Mouse (Mus musculus) kidney, embryonic 14.5 days (tissue): ENCODE results near the gene Aste1. TPM values are rescaled to one million over a fixed set of nuclear protein-coding genes. Genes with fewer than 3 reads are reported as not detected.

Experiments used
- ATAC-seq: fragments of 200-750 bp; cut with Nextera tagmentation; 2 replicates; pipeline ENCODE4 v1.8.0; 2017; ENCODE audit warnings: moderate number of reproducible peaks, mild to moderate bottlenecking, moderate TSS enrichment, moderate library complexity; ENCODE audit not compliant: low FRiP score, low TSS enrichment
- H3K27ac ChIP-seq: fragments of 300-500 bp; sonication (generic); 2 replicates; pipeline ENCODE4 v1.5.1; 2014; ENCODE audit warnings: low read depth, mild to moderate bottlenecking, low read length, moderate library complexity, mixed read lengths
- H3K27me3 ChIP-seq: fragments of 300-500 bp; sonication (generic); 2 replicates; pipeline ENCODE4 v1.6.1; 2014; ENCODE audit warnings: mild to moderate bottlenecking, low read length; ENCODE audit not compliant: control insufficient read depth, insufficient read depth
- H3K36me3 ChIP-seq: fragments of 300-500 bp; sonication (generic); 2 replicates; pipeline ENCODE4 v1.6.1; 2014; ENCODE audit warnings: low read length, mixed read lengths; ENCODE audit not compliant: control insufficient read depth, insufficient read depth
- H3K4me1 ChIP-seq: fragments of 300-500 bp; sonication (generic); 2 replicates; pipeline ENCODE4 v1.6.1; 2014; ENCODE audit warnings: low read length, mixed read lengths; ENCODE audit not compliant: control insufficient read depth, insufficient read depth
- H3K4me2 ChIP-seq: fragments of 300-500 bp; sonication (generic); replicated peaks from 2 replicates; pipeline ENCODE4 v1.6.1; 2014; ENCODE audit warnings: low read depth, mild to moderate bottlenecking, low read length
- H3K4me3 ChIP-seq: fragments of 300-500 bp; sonication (generic); 2 replicates; pipeline ENCODE4 v1.5.1; 2014; ENCODE audit warnings: mild to moderate bottlenecking, low read length
- H3K9ac ChIP-seq: fragments of 300-500 bp; sonication (generic); 2 replicates; pipeline ENCODE4 v1.6.1; 2014; ENCODE audit warnings: low read depth, mild to moderate bottlenecking, low read length, moderate library complexity
- H3K9me3 ChIP-seq: fragments of 300-500 bp; sonication (generic); 2 replicates; pipeline ENCODE4 v1.6.1; 2016; ENCODE audit warnings: low read length; ENCODE audit not compliant: control insufficient read depth
- whole genome bisulfite sequencing: fragments of 180-500 bp; shearing (Covaris S2); extraction: QIAGEN DNeasy Blood & Tissue Kit; methylation state at CpG from one replicate; pipeline ENCODE4 v1.1.7; 2014; 5-methylcytosine and 5-hydroxymethylcytosine counted together
- polyA plus RNA-seq: library from polyadenylated mRNA; unstranded; fragments of >200 nt; fragmentation: Nextera tagmentation; extraction: Ambion mirVana; gene quantifications from 2 replicates; pipeline ENCODE4 v1.2.1, GENCODE M21; 2014

The Aste1 gene
- 10.3 and 17.8 TPM in 2 replicates for polyA plus RNA-seq

- Histone ChIP-seq H3K27me3 (no peaks in the 10 kb centered on the region), H3K27ac (peak within 1 kb of the TSS; percentile 98), H3K36me3 (peaks cover 19% of the 10 kb centered on the region), H3K9me3 (no peaks in the 10 kb centered on the region), H3K9ac (peak within 1 kb of the TSS; percentile 76), H3K4me3 (peak within 1 kb of the TSS; percentile 76), H3K4me2 (peak within 1 kb of the TSS; percentile 71), H3K4me1 (peaks cover 7% of the 10 kb centered on the region)
- under 1% methylated on average over 42 of the region's 44 CpGs for WGBS
- peak; percentile 99 for ATAC-seq
Measured at GRCm38 (mm10) chr9:105395218-105395627, at the start of gene Aste1, which contains the start of gene Nek11. TSS of gene Aste1 (plus strand) at chr9:105395392. TSS of gene Nek11 (minus strand) at chr9:105395524.

DNA sequence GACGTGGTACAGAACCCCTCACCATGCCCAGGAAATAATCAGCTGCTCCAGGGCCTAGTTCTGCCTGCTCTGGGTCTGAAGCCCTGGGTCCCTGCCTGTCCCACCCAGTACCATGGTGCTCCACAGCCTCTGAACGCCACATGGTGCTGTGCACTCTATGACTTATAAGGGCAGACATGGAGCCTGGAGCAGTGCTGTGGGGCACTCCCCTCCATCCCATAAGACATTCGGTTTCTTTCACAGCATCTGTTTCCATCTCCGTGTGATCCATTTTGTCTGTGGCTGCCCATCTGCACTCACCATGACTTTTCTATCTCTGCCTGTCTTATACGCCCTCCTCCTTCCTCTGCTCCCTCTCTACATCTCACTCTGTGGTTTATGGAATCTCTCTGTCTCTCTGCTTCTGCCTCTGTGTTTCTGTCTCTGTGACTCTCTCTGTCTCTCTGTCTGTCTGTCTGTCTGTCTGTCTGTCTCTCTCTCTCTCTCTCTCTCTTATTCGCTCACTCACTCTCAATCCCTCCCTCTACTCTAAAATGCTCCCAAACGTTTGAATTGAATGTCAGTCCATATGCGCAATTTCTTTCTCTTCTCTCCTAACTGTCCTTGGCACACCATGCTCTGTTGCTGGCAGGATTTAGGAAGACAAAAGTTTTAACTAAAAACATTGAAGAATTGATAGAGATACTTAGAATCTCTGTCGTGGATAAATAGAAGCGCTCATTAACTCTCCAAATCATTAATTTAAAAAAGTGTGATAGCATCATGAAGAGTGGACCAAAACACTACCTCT lies 46.8 kb upstream of the Aste1 start:
- no peak for ATAC-seq
- Histone ChIP-seq H3K4me3 (no peak overlapping the region), H3K9me3 (peaks cover 5% of the 10 kb centered on the region; the same call in 1 of the 2 replicates), H3K9ac (no peak overlapping the region), H3K4me2 (no peak overlapping the region), H3K27me3 (no peaks in the 10 kb centered on the region), H3K4me1 (no peaks in the 10 kb centered on the region), H3K27ac (no peak overlapping the region), H3K36me3 (no peaks in the 10 kb centered on the region)
- whole genome bisulfite sequencing, result 75% methylated on average over 10 of the region's 10 CpGs

DNA sequence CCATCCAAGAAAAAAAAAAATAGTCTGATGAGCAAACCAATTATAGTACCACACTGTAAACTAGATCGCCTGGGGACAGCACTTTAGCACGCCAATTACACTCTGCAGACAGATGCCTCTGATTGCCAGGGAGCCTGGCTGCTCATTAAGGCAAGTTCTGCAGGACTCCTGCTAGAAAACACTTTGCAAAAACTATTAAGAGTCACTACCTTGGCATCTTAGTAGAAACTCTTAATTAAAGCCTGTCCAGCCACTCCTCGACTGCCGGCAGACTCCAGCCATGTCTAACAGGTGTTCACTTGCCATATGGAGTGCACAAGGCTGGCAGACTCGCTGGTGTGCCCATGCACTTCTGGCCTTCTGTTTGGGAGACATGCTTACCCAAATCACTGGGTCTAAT lies 46.2 kb upstream of the Aste1 start:
- Histone ChIP-seq H3K27me3 (no peaks in the 10 kb centered on the region), H3K9ac (no peak overlapping the region), H3K36me3 (no peaks in the 10 kb centered on the region), H3K4me1 (no peaks in the 10 kb centered on the region), H3K4me2 (no peak overlapping the region), H3K27ac (no peak overlapping the region), H3K4me3 (no peak overlapping the region), H3K9me3 (no peaks in the 10 kb centered on the region)
- 72% methylated on average over 5 of the region's 5 CpGs for WGBS
- ATAC-seq, result no peak

DNA sequence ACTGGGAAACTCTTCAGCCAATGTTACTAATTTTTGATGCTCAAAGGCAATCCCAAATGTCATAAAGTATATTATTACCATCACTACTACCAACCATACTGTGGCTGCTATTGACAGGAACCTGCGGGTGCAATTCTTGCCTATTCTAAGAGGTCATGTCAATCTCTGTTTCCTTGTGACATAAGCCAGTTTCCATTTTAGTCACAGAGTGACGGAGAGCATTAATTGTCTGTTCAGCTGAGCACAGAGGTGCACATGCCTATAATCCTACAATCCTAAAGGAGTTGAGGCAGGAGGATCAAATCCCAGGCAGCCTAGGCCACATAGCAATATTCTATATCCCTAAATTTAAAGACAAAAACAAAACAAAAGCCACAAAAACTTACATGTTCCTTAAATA lies 33.0 kb upstream of the Aste1 start:
- Histone ChIP-seq H3K4me3 (no peak overlapping the region), H3K27me3 (no peaks in the 10 kb centered on the region), H3K4me2 (no peak overlapping the region), H3K27ac (no peak overlapping the region), H3K9me3 (no peaks in the 10 kb centered on the region), H3K36me3 (no peaks in the 10 kb centered on the region), H3K4me1 (no peaks in the 10 kb centered on the region), H3K9ac (no peak overlapping the region)
- ATAC-seq, result no peak
- 82% methylated on average over 2 of the region's 2 CpGs for WGBS

DNA sequence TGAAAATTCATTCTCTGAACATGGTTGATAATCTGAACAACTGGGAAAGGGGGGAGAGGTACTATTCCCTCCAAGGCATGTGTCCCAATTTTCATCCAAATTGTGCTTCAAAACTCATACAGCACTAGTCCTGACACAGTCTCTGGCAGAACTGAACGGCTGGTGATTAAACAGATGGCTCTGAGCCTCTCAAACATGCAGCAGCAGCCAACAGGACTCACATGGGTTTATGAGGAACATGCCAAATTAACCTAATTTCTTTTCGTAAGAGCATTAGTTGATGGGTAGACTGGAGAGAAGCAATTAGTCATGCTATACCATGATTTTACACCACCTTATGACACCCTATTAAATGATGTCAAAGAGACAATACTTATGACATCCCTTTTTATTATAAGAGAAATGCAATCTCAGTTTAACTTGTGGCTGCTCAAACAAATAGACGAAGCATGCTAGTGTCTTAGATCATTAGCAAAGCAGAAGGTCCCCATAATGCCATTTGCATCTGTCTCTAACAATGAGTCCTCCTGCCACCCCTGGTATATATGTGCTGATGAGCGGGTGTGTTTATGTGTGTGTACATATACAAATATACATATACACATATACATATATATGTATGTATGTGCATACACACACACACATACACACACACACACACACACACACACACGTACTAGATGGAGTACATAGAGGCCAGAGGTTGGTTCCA lies 31.5 kb upstream of the Aste1 start:
- no peak for ATAC-seq
- H3K27me3 ChIP-seq, result no peaks in the 10 kb centered on the region
- no peaks in the 10 kb centered on the region for H3K36me3 ChIP-seq
- no peaks in the 10 kb centered on the region for H3K9me3 ChIP-seq
- H3K9ac ChIP-seq, result no peak overlapping the region
- 76% methylated on average over 5 of the region's 5 CpGs for WGBS
- no peak overlapping the region for H3K4me3 ChIP-seq
- no peak overlapping the region for H3K27ac ChIP-seq
- H3K4me1 ChIP-seq, result no peaks in the 10 kb centered on the region
- H3K4me2 ChIP-seq, result no peak overlapping the region

GRCm38 (mm10) chr9:105366199-105366598 lies 29.0 kb upstream of the Aste1 start:
- Histone ChIP-seq H3K27ac (no peak overlapping the region), H3K4me3 (no peak overlapping the region)
- WGBS, result 87% methylated on average over 4 of the region's 4 CpGs

DNA sequence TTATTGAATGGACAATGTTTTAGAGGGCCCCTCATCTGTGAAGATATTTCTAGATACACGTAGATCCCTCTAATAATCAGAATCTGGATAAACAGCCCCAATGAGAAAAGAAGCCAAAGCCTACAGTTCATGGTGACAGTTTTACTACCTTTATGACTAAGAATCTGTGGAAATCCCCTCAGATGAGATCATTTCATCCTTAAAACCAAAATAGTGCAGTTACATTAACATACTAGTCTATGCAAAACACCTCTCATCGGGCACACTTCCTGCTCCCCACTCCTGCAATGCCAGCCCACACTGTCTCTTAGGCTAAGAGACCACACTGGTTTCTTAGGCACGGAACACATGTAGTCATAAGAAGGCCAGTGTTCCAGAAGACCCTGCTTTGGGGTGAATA lies 26.6 kb upstream of the Aste1 start:
- H3K27me3 ChIP-seq, result no peaks in the 10 kb centered on the region
- no peak overlapping the region for H3K9ac ChIP-seq
- no peak overlapping the region for H3K4me3 ChIP-seq
- no peak overlapping the region for H3K27ac ChIP-seq
- H3K4me1 ChIP-seq, result no peaks in the 10 kb centered on the region
- ATAC-seq, result no peak
- no peaks in the 10 kb centered on the region for H3K36me3 ChIP-seq
- no peaks in the 10 kb centered on the region for H3K9me3 ChIP-seq
- no peak overlapping the region for H3K4me2 ChIP-seq
- 90% methylated on average over 3 of the region's 3 CpGs for WGBS

More at GRCm38 (mm10) chr9:105366199-105366598, 29.0 kb upstream of the Aste1 start:
- ATAC-seq, result no peak
- Histone ChIP-seq H3K4me2 (no peak overlapping the region), H3K9me3 (no peaks in the 10 kb centered on the region), H3K36me3 (no peaks in the 10 kb centered on the region), H3K4me1 (no peaks in the 10 kb centered on the region), H3K27me3 (no peaks in the 10 kb centered on the region), H3K9ac (no peak overlapping the region)

DNA sequence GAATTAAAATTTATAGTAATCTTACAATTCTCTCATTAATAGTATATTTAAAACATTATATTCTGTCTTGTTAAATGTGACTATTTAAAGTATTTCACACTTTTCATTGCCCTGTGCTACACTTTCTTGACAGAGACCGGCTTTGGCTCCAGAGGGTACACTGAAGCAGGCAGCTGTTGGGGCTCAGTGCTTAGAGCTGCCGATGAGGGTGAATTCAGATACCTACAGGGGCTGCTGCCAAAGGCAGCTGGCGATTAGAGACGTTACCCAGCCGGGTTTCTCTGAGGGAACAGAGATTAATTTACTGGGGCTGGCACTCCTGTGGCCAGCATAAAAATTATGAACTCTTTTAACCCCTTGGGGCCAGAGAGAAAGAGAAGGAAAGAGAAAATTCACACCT lies 20.8 kb upstream of the Aste1 start:
- WGBS, result 52% methylated on average over 5 of the region's 5 CpGs

GRCm38 (mm10) chr9:105376411-105376810 lies 18.8 kb upstream of the Aste1 start:
- no peak for ATAC-seq
- WGBS, result 74% methylated on average over 7 of the region's 7 CpGs
- H3K27ac ChIP-seq, result no peak overlapping the region
- H3K9me3 ChIP-seq, result no peaks in the 10 kb centered on the region
- H3K9ac ChIP-seq, result no peak overlapping the region
- no peaks in the 10 kb centered on the region for H3K4me1 ChIP-seq
- no peaks in the 10 kb centered on the region for H3K27me3 ChIP-seq
- H3K4me2 ChIP-seq, result no peak overlapping the region
- H3K36me3 ChIP-seq, result no peaks in the 10 kb centered on the region
- no peak overlapping the region for H3K4me3 ChIP-seq

More for the DNA sequence above, 20.8 kb upstream of the Aste1 start:
- H3K9me3 ChIP-seq, result no peaks in the 10 kb centered on the region
- no peak overlapping the region for H3K9ac ChIP-seq
- no peaks in the 10 kb centered on the region for H3K4me1 ChIP-seq
- no peaks in the 10 kb centered on the region for H3K36me3 ChIP-seq
- H3K27ac ChIP-seq, result no peak overlapping the region
- H3K4me2 ChIP-seq, result no peak overlapping the region
- H3K4me3 ChIP-seq, result no peak overlapping the region
- no peak for ATAC-seq
- no peaks in the 10 kb centered on the region for H3K27me3 ChIP-seq
